Mouse (Mus musculus): Measurements from ENCODE around the gene Mical3. TPM values are rescaled to one million over a fixed set of nuclear protein-coding genes. Genes with fewer than 3 reads are reported as not detected.

Mical3 gene
- polyA plus RNA-seq, 1 experiment from 2014 or later = 32.9 TPM

- Histone ChIP-seq H3K4me2 (ENCODE audit: low read length) (no peak overlapping the region), H3K9ac (ENCODE audit: low read depth, low read length) (no peak overlapping the region), H3K27ac (ENCODE audit: low read depth, low read length) (no peak overlapping the region), H3K4me1 (ENCODE audit: control insufficient read depth, insufficient read depth, low read depth, low read length) (no peaks in the 10 kb centered on the region; the same call in 1 of the 2 replicates), H3K9me3 (ENCODE audit: control insufficient read depth, low read length) (no peaks in the 10 kb centered on the region), H3K27me3 (replicated peaks; ENCODE audit: control insufficient read depth, insufficient read depth, low read length) (no peaks in the 10 kb centered on the region), H3K36me3 (ENCODE audit: control insufficient read depth, insufficient read depth, low read length) (no peaks in the 10 kb centered on the region), H3K4me3 (ENCODE audit: low read length) (no peak overlapping the region)
- ATAC-seq = no peak
- WGBS = 98% methylated on average over 8 of the region's 8 CpGs
Observed at GRCm38 (mm10) chr6:121150126-121150525, 19.3 kb upstream of the Mical3 start.

DNA sequence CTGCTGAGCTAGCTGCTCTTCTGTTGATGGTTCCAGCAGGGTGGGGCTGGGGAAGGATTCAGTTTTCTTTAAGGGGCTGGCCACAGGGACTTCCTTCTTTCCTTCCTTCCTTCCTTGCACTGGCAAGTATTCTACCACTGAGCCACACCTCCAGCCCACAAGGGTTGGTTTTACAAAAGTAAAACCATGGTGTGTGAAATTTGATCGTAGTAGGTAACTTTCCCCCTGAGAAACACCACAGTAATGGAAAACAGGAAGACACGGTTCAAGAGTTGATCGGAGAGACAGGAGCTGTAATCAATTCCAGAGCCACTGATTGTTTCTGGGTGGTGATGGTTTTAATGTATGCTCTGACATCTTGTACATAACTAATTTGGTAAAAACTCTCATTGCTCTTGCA lies 18.6 kb upstream of the Mical3 start:
- Histone ChIP-seq H3K4me1 (ENCODE audit: control insufficient read depth, insufficient read depth, low read depth, low read length) (no peaks in the 10 kb centered on the region; the same call in 1 of the 2 replicates), H3K27ac (ENCODE audit: low read depth, low read length) (no peak overlapping the region), H3K9me3 (ENCODE audit: control insufficient read depth, low read length) (no peaks in the 10 kb centered on the region), H3K36me3 (ENCODE audit: control insufficient read depth, insufficient read depth, low read length) (no peaks in the 10 kb centered on the region), H3K9ac (ENCODE audit: low read depth, low read length) (no peak overlapping the region), H3K4me2 (ENCODE audit: low read length) (no peak overlapping the region), H3K4me3 (ENCODE audit: low read length) (no peak overlapping the region), H3K27me3 (replicated peaks; ENCODE audit: control insufficient read depth, insufficient read depth, low read length) (no peaks in the 10 kb centered on the region)
- ATAC-seq = no peak
- WGBS = 81% methylated on average over 3 of the region's 3 CpGs

DNA sequence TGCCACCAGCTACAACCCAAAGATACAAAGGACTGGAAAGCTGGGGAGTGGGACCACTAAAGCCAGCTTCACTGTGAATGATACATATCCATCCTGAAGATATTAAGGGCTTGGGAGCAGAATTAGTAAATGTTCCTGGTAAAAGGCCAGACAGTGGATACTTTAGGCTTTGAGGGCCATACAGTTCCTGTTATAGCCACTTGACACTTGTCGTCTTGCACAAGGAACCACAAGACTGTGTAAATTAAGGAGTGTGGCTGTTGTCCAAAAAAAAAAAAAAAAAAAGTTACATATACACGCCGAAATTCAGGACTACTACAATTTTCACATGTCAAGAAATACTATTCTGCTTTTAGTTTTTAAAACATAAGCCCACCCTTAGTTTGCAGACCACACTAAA lies 17.6 kb upstream of the Mical3 start:
- no peaks in the 10 kb centered on the region for H3K36me3 ChIP-seq (ENCODE audit: control insufficient read depth, insufficient read depth, low read length)
- no peak for ATAC-seq
- H3K4me1 ChIP-seq (ENCODE audit: control insufficient read depth, insufficient read depth, low read depth, low read length) = no peaks in the 10 kb centered on the region; the same call in 1 of the 2 replicates
- no peak overlapping the region for H3K27ac ChIP-seq (ENCODE audit: low read depth, low read length)
- no peaks in the 10 kb centered on the region for H3K9me3 ChIP-seq (ENCODE audit: control insufficient read depth, low read length)
- H3K4me2 ChIP-seq (ENCODE audit: low read length) = no peak overlapping the region
- no peak overlapping the region for H3K4me3 ChIP-seq (ENCODE audit: low read length)
- WGBS = 56% methylated on average over 3 of the region's 3 CpGs
- no peaks in the 10 kb centered on the region for H3K27me3 ChIP-seq (replicated peaks; ENCODE audit: control insufficient read depth, insufficient read depth, low read length)
- no peak overlapping the region for H3K9ac ChIP-seq (ENCODE audit: low read depth, low read length)

- ATAC-seq = no peak
- H3K27ac ChIP-seq (ENCODE audit: low read depth, low read length) = no peak overlapping the region
- H3K9ac ChIP-seq (ENCODE audit: low read depth, low read length) = no peak overlapping the region
- H3K9me3 ChIP-seq (ENCODE audit: control insufficient read depth, low read length) = no peaks in the 10 kb centered on the region
- 61% methylated on average over 4 of the region's 4 CpGs for WGBS
- no peaks in the 10 kb centered on the region; the same call in 1 of the 2 replicates for H3K4me1 ChIP-seq (ENCODE audit: control insufficient read depth, insufficient read depth, low read depth, low read length)
- H3K4me2 ChIP-seq (ENCODE audit: low read length) = no peak overlapping the region
- no peak overlapping the region for H3K4me3 ChIP-seq (ENCODE audit: low read length)
- H3K27me3 ChIP-seq (replicated peaks; ENCODE audit: control insufficient read depth, insufficient read depth, low read length) = no peaks in the 10 kb centered on the region
- no peaks in the 10 kb centered on the region for H3K36me3 ChIP-seq (ENCODE audit: control insufficient read depth, insufficient read depth, low read length)
Observed at GRCm38 (mm10) chr6:121146798-121147197, 16.0 kb upstream of the Mical3 start.

DNA sequence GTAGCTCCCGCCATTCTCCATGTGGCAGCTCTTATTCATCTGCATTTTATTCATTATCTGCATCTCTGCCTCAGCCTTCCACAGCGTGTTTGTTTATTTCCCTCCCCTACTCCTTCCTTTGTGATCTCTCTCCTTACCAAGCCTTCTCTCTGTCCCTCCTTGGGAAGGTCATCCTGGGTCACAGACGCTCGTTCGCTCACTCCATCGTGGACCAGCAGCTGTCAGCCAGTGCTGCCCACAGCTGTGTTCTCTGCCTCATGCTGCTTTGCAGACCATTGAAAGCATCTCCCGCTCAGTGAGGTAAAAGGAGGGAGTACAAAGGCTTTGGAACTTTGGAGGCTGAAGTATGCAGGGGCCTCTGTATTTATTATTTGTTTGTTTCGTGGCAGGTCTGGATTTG lies 15.1 kb upstream of the Mical3 start:
- Histone ChIP-seq H3K9me3 (ENCODE audit: control insufficient read depth, low read length) (no peaks in the 10 kb centered on the region), H3K27ac (ENCODE audit: low read depth, low read length) (no peak overlapping the region; the same call in 1 of the 2 replicates), H3K4me3 (ENCODE audit: low read length) (no peak overlapping the region), H3K4me2 (ENCODE audit: low read length) (no peak overlapping the region), H3K9ac (ENCODE audit: low read depth, low read length) (no peak overlapping the region), H3K27me3 (replicated peaks; ENCODE audit: control insufficient read depth, insufficient read depth, low read length) (no peaks in the 10 kb centered on the region), H3K4me1 (ENCODE audit: control insufficient read depth, insufficient read depth, low read depth, low read length) (no peaks in the 10 kb centered on the region; the same call in 1 of the 2 replicates), H3K36me3 (ENCODE audit: control insufficient read depth, insufficient read depth, low read length) (no peaks in the 10 kb centered on the region)
- WGBS = 21% methylated on average over 8 of the region's 8 CpGs
- ATAC-seq = no peak

GRCm38 (mm10) chr6:121145010-121145604 lies 14.3 kb upstream of the Mical3 start:
- 48% methylated on average over 13 of the region's 13 CpGs for WGBS
- H3K27me3 ChIP-seq (replicated peaks; ENCODE audit: control insufficient read depth, insufficient read depth, low read length) = no peaks in the 10 kb centered on the region
- 0 out of 2 replicates have a peak, but pooled peaks have one; percentile 3 for ATAC-seq
- no peaks in the 10 kb centered on the region for H3K9me3 ChIP-seq (ENCODE audit: control insufficient read depth, low read length)
- no peak overlapping the region for H3K9ac ChIP-seq (ENCODE audit: low read depth, low read length)
- H3K4me3 ChIP-seq (ENCODE audit: low read length) = no peak overlapping the region
- no peak overlapping the region for H3K4me2 ChIP-seq (ENCODE audit: low read length)
- H3K4me1 ChIP-seq (ENCODE audit: control insufficient read depth, insufficient read depth, low read depth, low read length) = no peaks in the 10 kb centered on the region; the same call in 1 of the 2 replicates
- no peak overlapping the region for H3K27ac ChIP-seq (ENCODE audit: low read depth, low read length)
- no peaks in the 10 kb centered on the region for H3K36me3 ChIP-seq (ENCODE audit: control insufficient read depth, insufficient read depth, low read length)

DNA sequence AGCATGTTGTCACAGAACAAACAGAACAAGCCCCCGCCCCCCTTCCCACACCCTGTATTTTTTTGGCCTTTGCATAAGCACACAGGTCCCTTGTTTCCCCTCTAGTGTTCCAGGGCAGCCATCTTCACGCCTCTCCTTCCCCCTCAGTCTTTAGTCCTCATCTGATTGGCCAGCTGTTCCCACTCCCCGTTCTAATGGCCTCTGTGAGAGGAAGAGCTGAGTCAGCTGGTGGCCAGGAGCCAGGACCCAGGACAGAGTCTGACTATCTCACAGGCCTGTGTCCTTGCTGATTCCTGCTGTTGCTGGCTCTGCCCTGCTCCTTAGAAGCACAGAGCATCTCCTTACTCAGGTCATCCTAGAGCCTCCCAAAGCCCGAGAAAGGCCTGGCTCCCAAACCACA lies 13.3 kb upstream of the Mical3 start:
- 60% methylated on average over 4 of the region's 4 CpGs for WGBS
- no peaks in the 10 kb centered on the region for H3K36me3 ChIP-seq (ENCODE audit: control insufficient read depth, insufficient read depth, low read length)
- H3K9ac ChIP-seq (ENCODE audit: low read depth, low read length) = no peak overlapping the region
- no peak overlapping the region for H3K27ac ChIP-seq (ENCODE audit: low read depth, low read length)
- H3K4me2 ChIP-seq (ENCODE audit: low read length) = no peak overlapping the region
- no peaks in the 10 kb centered on the region for H3K9me3 ChIP-seq (ENCODE audit: control insufficient read depth, low read length)
- no peaks in the 10 kb centered on the region; the same call in 1 of the 2 replicates for H3K4me1 ChIP-seq (ENCODE audit: control insufficient read depth, insufficient read depth, low read depth, low read length)
- ATAC-seq = peak; percentile 81; the same call in 1 of the 2 replicates
- H3K27me3 ChIP-seq (replicated peaks; ENCODE audit: control insufficient read depth, insufficient read depth, low read length) = no peaks in the 10 kb centered on the region
- H3K4me3 ChIP-seq (ENCODE audit: low read length) = no peak overlapping the region

DNA sequence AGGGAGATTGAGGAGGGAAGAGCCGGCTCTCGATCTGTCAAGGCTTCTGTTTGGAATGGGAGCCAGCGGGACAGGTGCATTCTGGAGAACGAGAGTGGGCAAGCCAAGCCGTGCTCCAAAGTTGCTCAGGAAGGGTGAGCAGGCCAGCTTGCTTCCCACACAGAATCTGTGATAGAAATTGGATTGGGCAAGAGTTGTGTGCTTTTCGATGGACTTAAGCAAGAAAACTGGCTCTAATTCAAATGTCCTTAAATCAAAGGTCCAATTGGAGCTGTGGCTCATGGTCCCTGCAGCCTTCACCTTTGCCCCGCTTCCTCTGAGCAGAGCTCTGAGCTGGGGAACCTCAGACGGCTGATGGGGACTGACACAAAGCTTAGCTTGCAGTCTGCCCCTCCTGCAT lies 12.6 kb upstream of the Mical3 start:
- Histone ChIP-seq H3K27ac (ENCODE audit: low read depth, low read length) (no peak overlapping the region), H3K4me3 (ENCODE audit: low read length) (no peak overlapping the region), H3K36me3 (ENCODE audit: control insufficient read depth, insufficient read depth, low read length) (no peaks in the 10 kb centered on the region), H3K9ac (ENCODE audit: low read depth, low read length) (no peak overlapping the region), H3K27me3 (replicated peaks; ENCODE audit: control insufficient read depth, insufficient read depth, low read length) (no peaks in the 10 kb centered on the region), H3K4me1 (ENCODE audit: control insufficient read depth, insufficient read depth, low read depth, low read length) (no peaks in the 10 kb centered on the region; the same call in 1 of the 2 replicates), H3K4me2 (ENCODE audit: low read length) (no peak overlapping the region), H3K9me3 (ENCODE audit: control insufficient read depth, low read length) (no peaks in the 10 kb centered on the region)
- WGBS = 89% methylated on average over 8 of the region's 8 CpGs
- ATAC-seq = no peak

DNA sequence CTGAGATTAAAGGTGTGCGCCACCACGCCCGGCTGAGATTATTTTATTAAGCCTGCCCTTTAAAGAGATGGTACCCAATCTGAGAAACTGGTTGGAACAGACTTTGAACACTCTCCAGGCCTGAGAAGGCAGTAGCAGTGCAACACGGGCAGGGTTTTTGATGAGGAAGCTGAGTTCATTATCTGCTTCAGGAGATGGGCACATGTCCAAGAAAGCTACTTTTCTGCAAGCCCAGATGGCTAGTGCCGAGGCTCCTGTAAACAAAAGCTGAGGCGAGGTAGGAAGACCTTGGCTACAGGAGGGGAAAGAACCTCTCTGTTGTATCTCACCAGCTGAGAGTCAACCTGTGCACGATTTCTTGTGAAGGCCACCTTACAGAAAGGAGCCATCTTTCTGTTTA lies 11.5 kb upstream of the Mical3 start:
- Histone ChIP-seq H3K27ac (ENCODE audit: low read depth, low read length) (no peak overlapping the region), H3K9ac (ENCODE audit: low read depth, low read length) (no peak overlapping the region), H3K27me3 (replicated peaks; ENCODE audit: control insufficient read depth, insufficient read depth, low read length) (no peaks in the 10 kb centered on the region), H3K9me3 (ENCODE audit: control insufficient read depth, low read length) (no peaks in the 10 kb centered on the region), H3K4me1 (ENCODE audit: control insufficient read depth, insufficient read depth, low read depth, low read length) (no peaks in the 10 kb centered on the region; the same call in 1 of the 2 replicates), H3K4me2 (ENCODE audit: low read length) (no peak overlapping the region), H3K4me3 (ENCODE audit: low read length) (no peak overlapping the region), H3K36me3 (ENCODE audit: control insufficient read depth, insufficient read depth, low read length) (no peaks in the 10 kb centered on the region)
- WGBS = 76% methylated on average over 7 of the region's 7 CpGs
- no peak for ATAC-seq

All from hindbrain, embryonic 16.5 days (tissue).